Mouse (Mus musculus): ENCODE data around the gene Hmmr. TPM values are rescaled to one million over a fixed set of nuclear protein-coding genes. Genes with fewer than 3 reads are reported as not detected.
"Not testable (repeated sequence)": the region's sequence is repeated elsewhere in the genome, so short reads cannot be mapped to it uniquely, and the experiment has no call there.

Hmmr gene
- polyA plus RNA-seq, 1 experiment from 2014 or later, result 45.0 TPM

DNA sequence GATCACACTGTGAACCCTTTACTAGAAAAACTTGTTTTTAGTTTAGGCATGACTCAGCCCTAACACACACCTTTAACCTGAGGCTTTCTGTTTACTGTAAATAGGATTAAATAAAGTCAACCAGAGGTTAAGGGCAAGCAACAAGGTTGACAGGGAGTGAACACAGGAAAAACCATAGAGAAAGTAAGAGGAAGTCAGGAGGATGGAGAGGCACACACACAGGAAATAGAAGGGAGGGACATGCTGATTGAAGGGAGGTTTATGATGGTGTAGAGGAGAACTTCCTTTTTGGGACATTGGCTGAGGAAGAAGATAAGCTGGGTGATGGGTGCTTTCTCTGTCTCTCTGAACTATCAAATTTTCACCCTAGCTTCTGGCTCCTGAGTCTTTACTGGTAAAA lies 14.9 kb downstream of the Hmmr start:
- H3K4me1 ChIP-seq (replicated peaks; ENCODE audit: control insufficient read depth, insufficient read depth, low read length), result no peaks in the 10 kb centered on the region
- H3K9me3 ChIP-seq (ENCODE audit: control insufficient read depth, low read length), result no peaks in the 10 kb centered on the region
- no peak overlapping the region for H3K9ac ChIP-seq (ENCODE audit: low read length)
- ATAC-seq (replicated peaks; ENCODE audit: low FRiP score, low TSS enrichment, low read depth) (no peak), DNase-seq (ENCODE audit: low spot score) (no peak)
- peaks cover 93% of the 10 kb centered on the region for H3K36me3 ChIP-seq (ENCODE audit: control insufficient read depth, insufficient read depth, low read length)
- no peak overlapping the region for H3K27ac ChIP-seq (ENCODE audit: low read depth)
- H3K27me3 ChIP-seq (replicated peaks; ENCODE audit: control insufficient read depth, insufficient read depth, low read length), result no peaks in the 10 kb centered on the region
- H3K4me3 ChIP-seq (ENCODE audit: low read depth, low read length), result no peak overlapping the region
- H3K4me2 ChIP-seq (ENCODE audit: low read length), result no peak overlapping the region

DNA sequence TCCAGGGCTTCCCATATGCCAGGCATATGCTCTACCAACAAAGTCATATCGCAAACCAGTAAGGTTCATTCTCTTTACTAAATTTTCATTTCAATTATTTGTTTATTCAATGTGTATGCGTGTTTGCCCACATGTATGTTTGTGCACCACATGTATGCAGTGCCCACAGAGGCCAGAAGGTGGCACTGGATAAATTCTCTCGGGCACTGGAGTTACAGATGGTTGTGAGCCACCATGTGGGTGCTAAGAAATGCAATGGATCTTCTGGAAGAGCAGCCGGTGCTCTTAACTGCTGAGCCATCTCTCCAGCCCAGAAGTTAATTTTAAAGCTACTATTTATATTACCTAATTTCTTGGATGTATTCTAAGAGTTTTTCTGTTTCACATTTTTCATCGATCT lies 17.7 kb downstream of the Hmmr start:
- H3K27ac ChIP-seq (ENCODE audit: low read depth), result no peak overlapping the region
- H3K9ac ChIP-seq (ENCODE audit: low read length), result no peak overlapping the region
- no peaks in the 10 kb centered on the region for H3K27me3 ChIP-seq (replicated peaks; ENCODE audit: control insufficient read depth, insufficient read depth, low read length)
- ATAC-seq (replicated peaks; ENCODE audit: low FRiP score, low TSS enrichment, low read depth), result no peak
- peaks cover 92% of the 10 kb centered on the region for H3K36me3 ChIP-seq (ENCODE audit: control insufficient read depth, insufficient read depth, low read length)
- no peaks in the 10 kb centered on the region for H3K9me3 ChIP-seq (ENCODE audit: control insufficient read depth, low read length)
- H3K4me3 ChIP-seq (ENCODE audit: low read depth, low read length), result no peak overlapping the region
- H3K4me1 ChIP-seq (replicated peaks; ENCODE audit: control insufficient read depth, insufficient read depth, low read length), result no peaks in the 10 kb centered on the region
- H3K4me2 ChIP-seq (ENCODE audit: low read length), result no peak overlapping the region
- no peak for DNase-seq (ENCODE audit: low spot score)
- 97% methylated on average over 5 of the region's 5 CpGs for WGBS

DNA sequence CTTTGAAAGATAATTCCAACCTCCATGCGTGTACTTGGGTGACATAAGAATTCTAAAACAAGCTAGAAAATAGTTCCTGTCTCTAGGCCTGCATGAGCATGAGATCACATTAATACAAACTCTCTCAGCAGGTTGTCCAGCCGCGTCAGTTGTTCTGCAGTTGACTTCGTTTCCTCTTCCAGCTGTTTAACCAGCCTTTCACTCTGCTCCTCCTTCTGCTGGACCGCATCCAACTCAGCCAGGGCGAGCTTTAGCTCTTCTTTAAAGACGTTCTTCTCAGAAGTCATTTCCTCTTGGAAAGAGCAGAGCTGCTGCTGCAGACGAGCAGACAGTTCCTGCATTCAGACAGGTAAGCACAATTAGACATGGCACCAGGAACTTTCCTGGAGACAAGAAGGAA lies 19.4 kb downstream of the Hmmr start:
- H3K9me3 ChIP-seq (ENCODE audit: control insufficient read depth, low read length), result no peaks in the 10 kb centered on the region
- 68% methylated on average over 8 of the region's 8 CpGs for WGBS
- H3K4me3 ChIP-seq (ENCODE audit: low read depth, low read length), result no peak overlapping the region
- H3K36me3 ChIP-seq (ENCODE audit: control insufficient read depth, insufficient read depth, low read length), result peaks cover 94% of the 10 kb centered on the region
- no peak overlapping the region for H3K27ac ChIP-seq (ENCODE audit: low read depth)
- no peak for DNase-seq (ENCODE audit: low spot score)
- H3K4me2 ChIP-seq (ENCODE audit: low read length), result no peak overlapping the region
- no peaks in the 10 kb centered on the region for H3K27me3 ChIP-seq (replicated peaks; ENCODE audit: control insufficient read depth, insufficient read depth, low read length)
- no peak overlapping the region for H3K9ac ChIP-seq (ENCODE audit: low read length)
- no peak for ATAC-seq (replicated peaks; ENCODE audit: low FRiP score, low TSS enrichment, low read depth)
- H3K4me1 ChIP-seq (replicated peaks; ENCODE audit: control insufficient read depth, insufficient read depth, low read length), result no peaks in the 10 kb centered on the region

DNA sequence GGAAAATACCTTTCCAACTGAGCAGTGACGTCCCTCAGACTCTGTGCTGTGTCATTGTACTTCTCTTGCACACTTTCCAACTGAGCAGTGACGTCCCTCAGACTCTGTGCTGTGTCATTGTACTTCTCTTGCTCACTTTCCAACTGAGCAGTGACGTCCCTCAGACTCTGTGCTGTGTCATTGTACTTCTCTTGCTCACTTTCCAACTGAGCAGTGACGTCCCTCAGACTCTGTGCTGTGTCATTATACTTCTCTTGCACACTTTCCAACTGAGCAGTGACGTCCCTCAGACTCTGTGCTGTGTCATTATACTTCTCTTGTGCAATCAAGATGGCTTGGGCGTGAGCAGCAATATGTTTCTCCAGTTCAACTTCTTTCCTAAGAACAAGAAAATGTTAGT lies 23.3 kb downstream of the Hmmr start:
- ATAC-seq (replicated peaks; ENCODE audit: low FRiP score, low TSS enrichment, low read depth); H3K9me3 ChIP-seq (ENCODE audit: control insufficient read depth, low read length); H3K4me1 ChIP-seq (replicated peaks; ENCODE audit: control insufficient read depth, insufficient read depth, low read length); H3K4me3 ChIP-seq (ENCODE audit: low read depth, low read length); H3K4me2 ChIP-seq (ENCODE audit: low read length); DNase-seq (ENCODE audit: low spot score); H3K27ac ChIP-seq (ENCODE audit: low read depth); H3K27me3 ChIP-seq (replicated peaks; ENCODE audit: control insufficient read depth, insufficient read depth, low read length); H3K9ac ChIP-seq (ENCODE audit: low read length): not testable (repeated sequence)
- peaks cover 94% of the 10 kb centered on the region for H3K36me3 ChIP-seq (ENCODE audit: control insufficient read depth, insufficient read depth, low read length)
- 84% methylated on average over 6 of the region's 6 CpGs for WGBS

DNA sequence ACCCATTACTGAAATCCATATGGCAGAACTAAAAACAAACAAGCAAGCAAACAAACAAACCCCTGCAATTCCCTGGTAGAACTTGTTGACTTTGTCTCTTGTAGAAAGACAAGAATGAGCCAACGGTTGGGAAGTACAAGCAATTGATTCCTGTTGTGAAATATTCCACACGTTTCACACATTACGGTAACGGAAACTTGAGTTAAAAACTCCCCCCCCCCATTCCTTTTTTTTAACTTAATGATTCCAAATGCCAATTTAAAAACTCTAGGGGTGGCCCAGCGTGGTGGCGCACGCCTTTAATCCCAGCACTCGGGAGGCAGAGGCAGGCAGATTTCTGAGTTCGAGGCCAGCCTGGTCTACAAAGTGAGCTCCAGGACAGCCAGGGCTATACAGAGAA lies 38.1 kb downstream of the Hmmr start, which contains the start of gene Mat2b:
Gene Mat2b (minus strand): TSS at position 101 of the 400 bp plus-strand sequence.
- Histone ChIP-seq H3K9me3 (ENCODE audit: control insufficient read depth, low read length) (no peaks in the 10 kb centered on the region), H3K4me1 (replicated peaks; ENCODE audit: control insufficient read depth, insufficient read depth, low read length) (peaks cover 14% of the 10 kb centered on the region), H3K36me3 (ENCODE audit: control insufficient read depth, insufficient read depth, low read length) (0 out of 2 replicates have a peak, but pooled peaks cover 3% of the 10 kb centered on the region), H3K27ac (ENCODE audit: low read depth) (peak within 1 kb of the TSS; percentile 98), H3K4me3 (ENCODE audit: low read depth, low read length) (peak within 1 kb of the TSS; percentile 71), H3K27me3 (replicated peaks; ENCODE audit: control insufficient read depth, insufficient read depth, low read length) (no peaks in the 10 kb centered on the region), H3K9ac (ENCODE audit: low read length) (peak within 1 kb of the TSS; percentile 81), H3K4me2 (ENCODE audit: low read length) (peak within 1 kb of the TSS; percentile 91)
- no peak for ATAC-seq (replicated peaks; ENCODE audit: low FRiP score, low TSS enrichment, low read depth)
- 88% methylated on average over 9 of the region's 9 CpGs for WGBS
- no peak for DNase-seq (ENCODE audit: low spot score)

DNA sequence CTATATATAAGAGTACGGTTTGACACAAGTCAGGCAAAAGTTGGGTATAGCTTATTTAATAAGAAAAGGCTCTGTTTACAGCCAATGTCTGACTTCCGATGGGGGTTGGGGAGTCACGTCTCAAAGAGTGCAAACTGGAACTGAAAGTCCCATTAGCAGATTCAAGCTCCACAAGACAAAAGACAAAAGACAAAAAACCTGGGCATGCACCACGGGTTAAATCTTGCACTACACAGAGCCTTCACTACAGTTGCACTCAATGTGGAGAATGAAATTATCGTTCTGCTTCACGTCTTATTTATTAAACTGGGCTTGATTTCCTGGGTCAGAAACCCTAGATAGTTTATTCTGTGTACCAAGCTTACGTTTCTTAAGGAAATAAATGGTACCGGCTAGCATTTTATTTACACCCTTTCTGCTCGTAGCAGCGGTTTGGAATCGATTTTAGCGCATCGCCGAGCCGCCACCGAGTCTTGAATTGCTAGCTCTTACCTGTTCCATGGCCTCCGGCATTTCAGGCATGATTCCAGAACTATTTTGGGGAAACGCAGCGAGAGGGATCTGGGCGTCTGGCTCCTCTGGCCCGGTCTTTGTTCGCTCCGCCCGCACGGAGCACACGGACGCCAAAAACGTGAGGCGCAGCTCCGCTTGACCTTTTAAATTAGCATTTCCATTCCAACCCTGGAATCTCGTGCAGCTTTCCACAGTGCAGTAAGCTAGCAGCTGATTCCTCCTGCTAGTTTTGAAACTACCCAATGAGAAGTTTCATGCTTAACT lies 38.7 kb downstream of the Hmmr start:
- peak overlapping the region; percentile 71 for H3K4me3 ChIP-seq (ENCODE audit: low read depth, low read length)
- H3K9ac ChIP-seq (ENCODE audit: low read length), result peak overlapping the region; percentile 81
- H3K4me2 ChIP-seq (ENCODE audit: low read length), result peak overlapping the region; percentile 91
- H3K36me3 ChIP-seq (ENCODE audit: control insufficient read depth, insufficient read depth, low read length), result no peaks in the 10 kb centered on the region
- H3K27me3 ChIP-seq (replicated peaks; ENCODE audit: control insufficient read depth, insufficient read depth, low read length), result no peaks in the 10 kb centered on the region
- H3K27ac ChIP-seq (ENCODE audit: low read depth), result peak overlapping the region; percentile 98
- ATAC-seq (replicated peaks; ENCODE audit: low FRiP score, low TSS enrichment, low read depth) (no peak; the same call in 1 of the 2 replicates), DNase-seq (ENCODE audit: low spot score) (peak; percentile 85)
- under 1% methylated on average over 31 of the region's 31 CpGs for WGBS
- H3K9me3 ChIP-seq (ENCODE audit: control insufficient read depth, low read length), result no peaks in the 10 kb centered on the region
- H3K4me1 ChIP-seq (replicated peaks; ENCODE audit: control insufficient read depth, insufficient read depth, low read length), result peaks cover 18% of the 10 kb centered on the region

DNA sequence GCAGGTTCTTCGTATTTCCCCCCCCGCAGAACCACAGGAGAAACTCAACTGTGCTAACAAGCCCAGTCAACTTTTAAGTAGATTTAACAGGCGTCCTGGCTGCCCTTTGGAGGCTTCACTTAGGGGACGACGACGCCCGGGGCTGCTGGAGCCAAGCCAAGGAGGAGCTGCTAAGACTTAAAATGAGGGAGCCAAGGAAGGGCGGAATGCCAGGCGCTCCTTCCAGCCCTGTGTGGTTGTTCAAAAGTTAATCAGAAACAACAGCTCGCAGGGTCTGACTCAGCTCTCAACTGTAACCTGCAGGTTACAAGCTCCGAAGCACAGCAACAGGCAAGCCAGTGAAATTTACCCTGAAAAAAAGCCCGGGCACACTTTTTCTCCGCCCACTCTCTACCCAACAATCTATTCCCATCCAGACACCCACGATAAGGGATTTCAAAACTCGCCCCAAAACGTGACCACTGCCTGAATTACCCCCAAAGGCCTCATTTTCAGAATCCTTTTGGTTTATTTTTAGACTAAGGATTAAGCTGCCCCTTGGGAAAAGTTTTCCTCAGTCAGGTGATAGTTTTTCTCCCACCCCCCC lies 39.8 kb downstream of the Hmmr start:
- Histone ChIP-seq H3K36me3 (ENCODE audit: control insufficient read depth, insufficient read depth, low read length) (no peaks in the 10 kb centered on the region), H3K27me3 (replicated peaks; ENCODE audit: control insufficient read depth, insufficient read depth, low read length) (no peaks in the 10 kb centered on the region), H3K9ac (ENCODE audit: low read length) (peak overlapping the region; percentile 81), H3K9me3 (ENCODE audit: control insufficient read depth, low read length) (no peaks in the 10 kb centered on the region), H3K4me3 (ENCODE audit: low read depth, low read length) (peak overlapping the region; percentile 71), H3K4me2 (ENCODE audit: low read length) (peak overlapping the region; percentile 91), H3K27ac (ENCODE audit: low read depth) (peak overlapping the region; percentile 98), H3K4me1 (replicated peaks; ENCODE audit: control insufficient read depth, insufficient read depth, low read length) (peaks cover 19% of the 10 kb centered on the region)
- ATAC-seq (replicated peaks; ENCODE audit: low FRiP score, low TSS enrichment, low read depth) (0 out of 2 replicates have a peak, but pooled peaks have one; percentile 22), DNase-seq (ENCODE audit: low spot score) (peak; percentile 79)
- WGBS, result under 1% methylated on average over 16 of the region's 16 CpGs

DNA sequence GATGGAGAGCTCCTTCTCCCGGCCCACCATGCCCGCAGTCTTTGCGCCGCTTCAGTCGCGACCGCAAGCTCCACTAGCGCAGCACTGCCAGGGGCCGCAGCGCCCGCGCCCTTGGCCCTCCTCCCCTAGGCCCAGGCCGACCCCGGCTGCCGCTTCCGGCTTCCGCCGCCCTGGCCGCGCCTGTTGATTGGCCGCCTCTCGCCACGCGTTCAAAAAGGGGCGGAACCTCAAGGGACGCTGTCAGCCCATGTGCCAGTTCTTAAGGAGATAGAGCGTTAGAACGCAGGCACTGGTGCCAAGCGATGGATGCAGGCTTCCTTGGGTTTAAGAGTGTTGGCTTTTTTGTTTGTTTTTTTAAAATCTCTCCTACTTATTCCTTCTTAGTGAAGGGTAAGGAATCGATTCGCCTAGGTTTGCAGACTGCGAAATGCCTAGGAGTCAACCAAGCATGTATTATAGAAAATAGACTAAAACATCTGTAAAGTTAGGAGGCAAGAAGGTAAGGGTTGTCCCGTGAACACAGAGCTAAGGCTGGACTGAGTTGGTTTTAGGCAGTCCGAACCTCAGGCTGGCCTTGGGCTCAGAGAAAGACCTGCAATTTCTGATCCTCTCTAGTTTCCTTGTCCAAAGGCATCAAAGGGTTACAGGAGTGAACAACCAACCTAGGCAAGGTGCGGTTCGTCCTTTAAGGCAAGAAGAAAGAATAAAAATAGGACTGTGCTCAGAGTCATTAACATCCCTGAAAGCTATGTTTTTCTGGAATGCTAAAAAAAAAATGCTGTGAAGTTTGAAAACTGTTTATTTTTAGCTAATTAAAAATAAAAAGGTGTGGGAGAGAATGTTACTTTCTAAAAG lies 40.5 kb downstream of the Hmmr start:
- ATAC-seq (replicated peaks; ENCODE audit: low FRiP score, low TSS enrichment, low read depth), result peak; percentile 95
- peak overlapping the region; percentile 91 for H3K4me2 ChIP-seq (ENCODE audit: low read length)
- WGBS, result under 1% methylated on average over 36 of the region's 36 CpGs

More for the DNA sequence above, 40.5 kb downstream of the Hmmr start:
- Histone ChIP-seq H3K9me3 (ENCODE audit: control insufficient read depth, low read length) (no peaks in the 10 kb centered on the region), H3K9ac (ENCODE audit: low read length) (peak overlapping the region; percentile 81), H3K27me3 (replicated peaks; ENCODE audit: control insufficient read depth, insufficient read depth, low read length) (no peaks in the 10 kb centered on the region), H3K4me1 (replicated peaks; ENCODE audit: control insufficient read depth, insufficient read depth, low read length) (peaks cover 19% of the 10 kb centered on the region), H3K36me3 (ENCODE audit: control insufficient read depth, insufficient read depth, low read length) (no peaks in the 10 kb centered on the region), H3K4me3 (ENCODE audit: low read depth, low read length) (peak overlapping the region; percentile 71), H3K27ac (ENCODE audit: low read depth) (peak overlapping the region; percentile 98)
- peak; percentile 93 for DNase-seq (ENCODE audit: low spot score)

All from intestine, embryonic 14.5 days (tissue).